Mouse (Mus musculus) cerebellum, adult 2 months (tissue): ENCODE results near the gene Dennd2a.

Source experiments
- CTCF ChIP-seq: fragments of 200-500 bp; IDR thresholded peaks from 2 replicates; pipeline ENCODE4 v1.5.1; 2011; ENCODE audit warnings: low read depth, mild to moderate bottlenecking, control low read depth, low read length, moderate library complexity, borderline replicate concordance; ENCODE audit not compliant: insufficient read depth
- POLR2A ChIP-seq: fragments of 200-500 bp; IDR thresholded peaks from 2 replicates; pipeline ENCODE4 v1.6.1; 2011; ENCODE audit warnings: low read length, control low read depth, borderline replicate concordance; ENCODE audit not compliant: insufficient read depth

GRCm38 (mm10) chr6:39606056-39606455 lies 48.4 kb upstream of the Dennd2a start:
- TF ChIP-seq CTCF, result no peak
- TF ChIP-seq POLR2A, result no peak
